Mouse (Mus musculus): ENCODE results near the gene Olfr1359. TPM values are rescaled to one million over a fixed set of nuclear protein-coding genes. Genes with fewer than 3 reads are reported as not detected.

Gene Olfr1359
- not detected in 2 replicates for polyA plus RNA-seq (2014; fragmentation: Nextera tagmentation; extraction: Ambion mirVana)

DNA sequence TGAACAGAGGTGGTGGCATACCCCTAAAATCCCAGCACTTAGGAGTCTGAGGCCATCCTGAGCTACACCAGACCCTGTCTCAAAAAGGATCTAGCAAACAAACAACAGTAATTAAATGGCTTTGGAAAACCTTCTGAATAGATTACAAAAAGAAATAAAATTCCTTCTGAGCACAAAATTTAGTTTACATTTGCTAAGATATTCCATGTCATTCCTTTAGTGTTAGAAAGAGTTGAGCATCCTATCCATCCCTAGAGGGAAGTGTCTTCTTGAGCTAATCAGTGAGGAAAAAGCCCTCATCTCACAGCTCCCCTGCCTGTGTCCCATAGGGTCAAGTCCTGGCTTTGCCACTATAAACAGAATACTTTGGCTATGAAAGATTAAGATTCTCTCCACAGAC lies at the start of gene Olfr1359:
Olfr1359 (plus strand) TSS at position 301 of the 400 bp plus-strand sequence.
- no peaks in the 10 kb centered on the region for H3K4me1 ChIP-seq (ENCODE audit: control insufficient read depth, insufficient read depth, low read length)
- no peak within 1 kb of the TSS for H3K9ac ChIP-seq (replicated peaks; ENCODE audit: low read depth, low read length)
- ATAC-seq (ENCODE audit: low read depth): no peak
- H3K4me2 ChIP-seq (ENCODE audit: low read depth, low read length): no peak within 1 kb of the TSS
- no peaks in the 10 kb centered on the region for H3K36me3 ChIP-seq (ENCODE audit: control insufficient read depth, insufficient read depth, low read length)
- H3K27ac ChIP-seq (ENCODE audit: low read depth, low read length): no peak within 1 kb of the TSS
- no peaks in the 10 kb centered on the region for H3K9me3 ChIP-seq (ENCODE audit: control insufficient read depth, low read length)
- no peak within 1 kb of the TSS for H3K4me3 ChIP-seq (ENCODE audit: low read depth, low read length)
- no peaks in the 10 kb centered on the region for H3K27me3 ChIP-seq (ENCODE audit: control insufficient read depth, insufficient read depth, low read length)

DNA sequence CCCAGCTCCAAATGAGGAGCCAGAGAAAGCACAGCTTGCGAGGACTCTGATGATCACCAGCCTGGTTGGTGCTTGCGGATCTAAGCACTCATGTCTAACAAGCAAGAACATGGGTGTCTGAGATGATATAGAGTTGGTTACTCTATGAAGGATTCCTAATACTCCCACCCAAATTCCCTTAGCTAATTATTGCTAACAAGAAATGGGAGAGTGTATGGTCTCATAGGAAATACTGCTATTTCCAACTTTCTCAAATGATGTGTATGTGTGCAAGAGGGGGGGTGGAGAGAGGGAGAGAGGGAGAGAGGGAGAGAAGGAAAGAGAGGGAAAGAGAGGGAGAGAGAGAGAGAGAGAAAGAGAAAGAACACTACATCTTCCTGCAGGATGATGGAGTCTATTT lies 34.6 kb upstream of the Olfr1359 start, which contains the start of gene Olfr1361:
Olfr1361 (minus strand) TSS at position 101 of the 400 bp plus-strand sequence.
- Histone ChIP-seq H3K27me3 (ENCODE audit: control insufficient read depth, insufficient read depth, low read length) (no peaks in the 10 kb centered on the region), H3K4me2 (ENCODE audit: low read depth, low read length) (no peak within 1 kb of the TSS), H3K36me3 (ENCODE audit: control insufficient read depth, insufficient read depth, low read length) (no peaks in the 10 kb centered on the region), H3K9ac (replicated peaks; ENCODE audit: low read depth, low read length) (no peak within 1 kb of the TSS), H3K27ac (ENCODE audit: low read depth, low read length) (no peak within 1 kb of the TSS), H3K4me1 (ENCODE audit: control insufficient read depth, insufficient read depth, low read length) (no peaks in the 10 kb centered on the region), H3K4me3 (ENCODE audit: low read depth, low read length) (no peak within 1 kb of the TSS), H3K9me3 (ENCODE audit: control insufficient read depth, low read length) (no peaks in the 10 kb centered on the region)
- WGBS: 71% methylated on average over 2 of the region's 2 CpGs
- ATAC-seq (ENCODE audit: low read depth): no peak

DNA sequence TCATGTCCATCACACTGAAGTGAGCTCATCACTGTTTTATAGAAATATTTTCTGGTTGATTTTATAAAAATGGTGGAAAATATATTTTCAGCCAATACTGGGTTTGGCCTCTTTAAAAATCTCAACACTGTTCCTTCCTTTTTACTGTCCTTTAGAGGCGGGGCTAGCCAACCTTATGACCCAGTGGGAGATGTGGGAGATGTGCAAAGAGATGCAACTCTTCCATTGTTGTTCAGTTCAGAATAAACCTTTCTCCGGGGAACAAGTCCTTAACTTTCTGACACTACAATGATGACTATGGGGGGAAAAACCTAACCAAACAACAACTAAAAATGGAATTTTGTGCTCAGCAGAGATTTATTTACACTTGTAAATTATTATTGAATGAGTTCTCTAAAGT lies 20.6 kb upstream of the Olfr1359 start, which contains the start of gene Olfr1360:
Olfr1360 (minus strand) TSS at position 101 of the 400 bp plus-strand sequence.
- no peak within 1 kb of the TSS for H3K4me2 ChIP-seq (ENCODE audit: low read depth, low read length)
- ATAC-seq (ENCODE audit: low read depth): no peak
- no peak within 1 kb of the TSS for H3K27ac ChIP-seq (ENCODE audit: low read depth, low read length)
- H3K27me3 ChIP-seq (ENCODE audit: control insufficient read depth, insufficient read depth, low read length): no peaks in the 10 kb centered on the region
- H3K9me3 ChIP-seq (ENCODE audit: control insufficient read depth, low read length): no peaks in the 10 kb centered on the region
- WGBS: 81% methylated on average over 2 of the region's 2 CpGs
- no peaks in the 10 kb centered on the region for H3K4me1 ChIP-seq (ENCODE audit: control insufficient read depth, insufficient read depth, low read length)
- no peak within 1 kb of the TSS for H3K4me3 ChIP-seq (ENCODE audit: low read depth, low read length)
- H3K36me3 ChIP-seq (ENCODE audit: control insufficient read depth, insufficient read depth, low read length): no peaks in the 10 kb centered on the region
- H3K9ac ChIP-seq (replicated peaks; ENCODE audit: low read depth, low read length): no peak within 1 kb of the TSS

DNA sequence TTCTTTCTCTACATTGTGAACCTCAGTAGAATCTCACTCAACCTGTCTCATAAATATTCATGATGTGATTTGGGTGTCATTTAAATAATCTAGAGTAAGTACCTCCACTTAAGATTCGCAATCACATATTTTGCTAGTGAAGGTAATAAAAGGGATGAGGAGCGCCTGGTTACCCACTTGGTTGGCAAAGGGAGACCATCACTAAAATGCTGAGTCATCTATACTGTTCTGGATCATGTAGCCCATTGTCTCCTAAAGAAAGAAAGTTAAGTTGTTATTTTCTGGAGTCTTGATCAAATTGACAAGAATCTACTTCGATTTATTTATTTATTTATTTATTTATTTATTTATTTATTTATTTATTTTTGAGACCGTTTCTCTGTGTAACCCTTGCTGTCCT lies 8.8 kb downstream of the Olfr1359 start:
- Histone ChIP-seq H3K4me1 (ENCODE audit: control insufficient read depth, insufficient read depth, low read length) (no peaks in the 10 kb centered on the region), H3K4me2 (ENCODE audit: low read depth, low read length) (no peak overlapping the region)

DNA sequence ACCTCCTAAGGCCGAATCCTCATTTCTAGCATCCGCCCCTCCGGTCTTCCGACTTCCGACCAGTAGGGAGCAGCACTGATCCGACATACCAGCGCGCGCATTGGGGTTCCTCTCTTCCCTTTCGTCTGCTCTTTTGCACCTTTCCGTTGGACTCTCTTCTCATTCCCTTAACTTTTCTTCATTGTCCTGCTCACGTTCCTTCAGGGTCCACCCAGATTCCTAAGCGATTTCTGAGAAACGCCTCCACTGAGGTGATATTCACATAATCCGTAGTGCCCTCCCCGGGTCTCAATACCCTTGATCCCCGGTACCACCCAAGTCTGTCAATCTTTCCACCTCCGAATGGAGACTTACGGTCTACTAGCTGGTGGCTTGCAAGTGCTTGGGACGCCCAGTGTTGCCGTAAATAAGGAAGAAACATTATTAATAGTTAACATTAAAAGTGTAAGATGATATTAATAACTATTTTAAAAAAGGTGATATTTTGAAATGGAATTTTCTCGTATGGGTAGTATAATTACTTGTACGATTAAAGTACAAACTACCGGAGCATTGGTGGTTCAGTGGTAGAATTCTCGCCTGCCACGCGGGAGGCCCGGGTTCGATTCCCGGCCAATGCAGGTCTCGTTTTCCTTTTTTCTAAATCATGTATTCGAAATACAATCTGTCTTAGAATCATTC lies 12.3 kb downstream of the Olfr1359 start:
- H3K27me3 ChIP-seq (ENCODE audit: control insufficient read depth, insufficient read depth, low read length): no peaks in the 10 kb centered on the region
- H3K4me2 ChIP-seq (ENCODE audit: low read depth, low read length): peak overlapping the region; percentile 31; the same call in 1 of the 2 replicates
- peak overlapping the region; percentile 58 for H3K4me3 ChIP-seq (ENCODE audit: low read depth, low read length)
- under 1% methylated on average over 32 of the region's 32 CpGs for WGBS
- peak overlapping the region; percentile 41 for H3K9ac ChIP-seq (replicated peaks; ENCODE audit: low read depth, low read length)
- no peaks in the 10 kb centered on the region for H3K9me3 ChIP-seq (ENCODE audit: control insufficient read depth, low read length)
- H3K27ac ChIP-seq (ENCODE audit: low read depth, low read length): peak overlapping the region; percentile 55; the same call in 1 of the 2 replicates
- H3K36me3 ChIP-seq (ENCODE audit: control insufficient read depth, insufficient read depth, low read length): no peaks in the 10 kb centered on the region
- peak; percentile 89 for ATAC-seq (ENCODE audit: low read depth)
- H3K4me1 ChIP-seq (ENCODE audit: control insufficient read depth, insufficient read depth, low read length): peaks cover 4% of the 10 kb centered on the region; the same call in 1 of the 2 replicates

More for the DNA sequence above, 8.8 kb downstream of the Olfr1359 start:
- Histone ChIP-seq H3K36me3 (ENCODE audit: control insufficient read depth, insufficient read depth, low read length) (no peaks in the 10 kb centered on the region), H3K4me3 (ENCODE audit: low read depth, low read length) (no peak overlapping the region), H3K27me3 (ENCODE audit: control insufficient read depth, insufficient read depth, low read length) (no peaks in the 10 kb centered on the region), H3K27ac (ENCODE audit: low read depth, low read length) (no peak overlapping the region), H3K9ac (replicated peaks; ENCODE audit: low read depth, low read length) (no peak overlapping the region), H3K9me3 (ENCODE audit: control insufficient read depth, low read length) (no peaks in the 10 kb centered on the region)
- no peak for ATAC-seq (ENCODE audit: low read depth)
- 75% methylated on average over 4 of the region's 4 CpGs for WGBS

DNA sequence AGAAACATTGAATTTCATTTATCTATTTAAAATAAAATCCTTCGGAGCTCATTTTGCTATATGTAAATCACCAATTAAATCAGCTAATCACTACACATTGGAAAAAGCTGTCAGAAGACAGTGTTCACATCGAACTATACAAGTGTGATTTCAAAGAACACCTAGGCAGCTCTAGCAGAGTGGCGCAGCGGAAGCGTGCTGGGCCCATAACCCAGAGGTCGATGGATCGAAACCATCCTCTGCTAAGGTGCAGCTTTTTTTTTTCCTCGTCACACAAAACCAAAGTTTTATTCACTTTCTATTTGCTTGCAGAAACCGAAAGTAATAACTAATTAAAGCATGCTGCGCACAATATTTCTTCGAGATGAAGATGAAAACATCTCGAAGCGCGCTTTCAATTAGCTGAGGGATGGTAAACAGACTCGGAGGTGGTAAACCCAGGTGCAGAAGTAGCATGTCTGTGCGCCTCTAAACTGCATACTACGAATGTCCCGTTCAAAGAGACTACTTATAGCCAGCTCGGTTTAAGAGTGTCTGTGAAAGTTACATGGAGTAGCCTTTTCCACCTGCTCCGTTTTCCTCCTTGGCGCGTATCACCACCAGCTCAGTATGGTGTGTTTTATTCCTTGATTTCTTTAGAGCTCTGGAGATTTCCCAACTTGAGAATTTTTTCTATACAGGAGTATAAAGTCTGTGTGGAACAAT lies 13.1 kb downstream of the Olfr1359 start:
- no peaks in the 10 kb centered on the region for H3K36me3 ChIP-seq (ENCODE audit: control insufficient read depth, insufficient read depth, low read length)
- H3K4me1 ChIP-seq (ENCODE audit: control insufficient read depth, insufficient read depth, low read length): peaks cover 8% of the 10 kb centered on the region; the same call in 1 of the 2 replicates
- H3K4me3 ChIP-seq (ENCODE audit: low read depth, low read length): peak overlapping the region; percentile 58
- no peaks in the 10 kb centered on the region for H3K27me3 ChIP-seq (ENCODE audit: control insufficient read depth, insufficient read depth, low read length)
- no peak overlapping the region for H3K27ac ChIP-seq (ENCODE audit: low read depth, low read length)
- peak; percentile 89 for ATAC-seq (ENCODE audit: low read depth)
- H3K9ac ChIP-seq (replicated peaks; ENCODE audit: low read depth, low read length): no peak overlapping the region; the same call in 1 of the 2 replicates
- H3K4me2 ChIP-seq (ENCODE audit: low read depth, low read length): peak overlapping the region; percentile 73
- 2% methylated on average over 22 of the region's 22 CpGs for WGBS
- no peaks in the 10 kb centered on the region for H3K9me3 ChIP-seq (ENCODE audit: control insufficient read depth, low read length)

DNA sequence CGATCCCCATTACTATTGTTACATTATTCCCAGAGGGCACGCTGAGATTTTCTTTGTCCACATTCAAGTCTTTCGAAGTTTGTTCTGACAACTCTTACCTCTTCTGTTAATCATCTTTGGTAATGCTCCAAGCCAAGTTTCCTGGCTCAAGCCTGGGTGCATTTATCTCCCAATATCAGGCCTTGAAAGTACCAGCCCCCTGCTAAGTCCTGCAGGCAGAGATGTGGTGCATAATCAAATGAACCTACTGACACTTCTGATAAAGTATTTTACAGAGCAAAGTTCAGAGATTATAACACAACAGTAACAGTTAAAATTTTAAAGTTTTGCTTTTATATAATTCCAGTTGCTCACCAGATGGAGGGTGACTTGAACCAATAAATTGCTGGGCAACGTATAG lies 13.8 kb downstream of the Olfr1359 start:
- Histone ChIP-seq H3K9me3 (ENCODE audit: control insufficient read depth, low read length) (no peaks in the 10 kb centered on the region), H3K27me3 (ENCODE audit: control insufficient read depth, insufficient read depth, low read length) (no peaks in the 10 kb centered on the region), H3K4me1 (ENCODE audit: control insufficient read depth, insufficient read depth, low read length) (peaks cover 8% of the 10 kb centered on the region; the same call in 1 of the 2 replicates), H3K36me3 (ENCODE audit: control insufficient read depth, insufficient read depth, low read length) (no peaks in the 10 kb centered on the region), H3K4me2 (ENCODE audit: low read depth, low read length) (peak overlapping the region; percentile 73), H3K4me3 (ENCODE audit: low read depth, low read length) (peak overlapping the region; percentile 58), H3K9ac (replicated peaks; ENCODE audit: low read depth, low read length) (no peak overlapping the region), H3K27ac (ENCODE audit: low read depth, low read length) (no peak overlapping the region)
- WGBS: 27% methylated on average over 4 of the region's 4 CpGs
- no peak for ATAC-seq (ENCODE audit: low read depth)

DNA sequence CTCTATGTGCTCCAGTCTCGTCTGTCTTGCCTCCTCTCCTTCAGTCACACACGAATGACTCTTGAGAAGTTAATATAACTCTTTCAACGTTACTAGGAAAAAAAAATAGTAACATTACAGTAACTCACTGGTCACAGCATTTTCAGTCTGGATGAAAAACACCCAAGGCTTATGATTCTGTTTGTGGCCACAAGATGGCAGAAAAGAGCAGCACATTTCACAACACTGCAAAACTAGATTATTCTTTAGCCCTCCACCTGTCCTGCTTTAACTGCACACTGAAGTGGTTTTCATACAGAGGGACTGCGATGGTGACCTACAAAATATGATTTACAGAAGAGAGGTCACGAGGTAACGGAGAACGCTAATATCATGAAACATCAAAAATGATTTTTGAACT lies 16.8 kb downstream of the Olfr1359 start:
- peaks cover 17% of the 10 kb centered on the region for H3K4me1 ChIP-seq (ENCODE audit: control insufficient read depth, insufficient read depth, low read length)
- H3K27me3 ChIP-seq (ENCODE audit: control insufficient read depth, insufficient read depth, low read length): no peaks in the 10 kb centered on the region
- H3K4me2 ChIP-seq (ENCODE audit: low read depth, low read length): peak overlapping the region; percentile 76
- no peak for ATAC-seq (ENCODE audit: low read depth)
- no peak overlapping the region for H3K27ac ChIP-seq (ENCODE audit: low read depth, low read length)
- H3K9me3 ChIP-seq (ENCODE audit: control insufficient read depth, low read length): no peaks in the 10 kb centered on the region
- WGBS: 2% methylated on average over 7 of the region's 7 CpGs
- no peaks in the 10 kb centered on the region for H3K36me3 ChIP-seq (ENCODE audit: control insufficient read depth, insufficient read depth, low read length)
- no peak overlapping the region for H3K9ac ChIP-seq (replicated peaks; ENCODE audit: low read depth, low read length)
- peak overlapping the region; percentile 37; the same call in 1 of the 2 replicates for H3K4me3 ChIP-seq (ENCODE audit: low read depth, low read length)

Measured in neural tube, embryonic 14.5 days (tissue).